Mouse (Mus musculus) CD4-positive naive resting alpha-beta T cell, adult 57 days (primary cell): ENCODE measurements around the gene Tor1a. TPM values are rescaled to one million over a fixed set of nuclear protein-coding genes. Genes with fewer than 3 reads are reported as not detected.

Source experiments
- total RNA-seq: library from RNA; stranded (reverse); gene quantifications from one replicate; pipeline ENCODE4 v1.2.4, GENCODE M21; 2023

Gene Tor1a
- 40.9 TPM for total RNA-seq

GRCm38 (mm10) chr2:30967352-30968327 is at the start of gene Tor1a:
TSS of gene Tor1a (minus strand) at chr2:30967933.

GRCm38 (mm10) chr2:30981790-30982513 is 14.2 kb upstream of the Tor1a start, which contains the start of the genes BC005624 and Usp20:
TSS of gene BC005624 (minus strand) at chr2:30982201.
TSS of gene Usp20 (plus strand) at chr2:30982279.

GRCm38 (mm10) chr2:30952824-30953490 is 14.8 kb downstream of the Tor1a start, which contains the start of gene Tor1b:
TSS of gene Tor1b (plus strand) at chr2:30952959.

GRCm38 (mm10) chr2:30929483-30930045 is 38.2 kb downstream of the Tor1a start, which contains the start of gene Ptges:
TSS of gene Ptges (minus strand) at chr2:30929863.

Other genes with a start within 250 kb of the Tor1a start
- gene 1700001O22Rik, start 164.3 kb downstream of the Tor1a start, total RNA-seq = not detected
- 23.3 TPM for gene Ntmt1, start 160.1 kb downstream of the Tor1a start, total RNA-seq
- gene Asb6, start 137.6 kb downstream of the Tor1a start, total RNA-seq = 46.7 TPM
- gene Prrx2, start 133.0 kb downstream of the Tor1a start, total RNA-seq = not detected
- gene Ptges, start 38.1 kb downstream of the Tor1a start, total RNA-seq = not detected
- gene Tor1b, start 15.0 kb downstream of the Tor1a start, total RNA-seq = 52.3 TPM
- gene BC005624, start 14.3 kb upstream of the Tor1a start, total RNA-seq = 89.7 TPM
- 15.5 TPM for gene Usp20, start 14.3 kb upstream of the Tor1a start, total RNA-seq
- 192 TPM for gene Fnbp1, start 174.1 kb upstream of the Tor1a start, total RNA-seq
- 57.2 TPM for gene Gpr107, start 184.4 kb upstream of the Tor1a start, total RNA-seq